Mouse (Mus musculus): Measurements from ENCODE around the gene Tnpo3. TPM values are rescaled to one million over a fixed set of nuclear protein-coding genes. Genes with fewer than 3 reads are reported as not detected.

Gene Tnpo3
- polyA plus RNA-seq (2012; rRNA removed) = 62.6 and 63.7 TPM in 2 replicates

- peak; percentile 90 for DNase-seq
- Histone ChIP-seq H3K4me3 (ENCODE audit: control insufficient read depth, insufficient read depth, low read length) (peak within 1 kb of the TSS; percentile 68), H3K36me3 (ENCODE audit: control insufficient read depth, insufficient read depth, low read length) (no peaks in the 10 kb centered on the region), H3K4me1 (replicated peaks; ENCODE audit: control insufficient read depth, insufficient read depth, low read length) (no peaks in the 10 kb centered on the region), H3K27me3 (ENCODE audit: control insufficient read depth, insufficient read depth, low read length) (no peaks in the 10 kb centered on the region), H3K27ac (ENCODE audit: control insufficient read depth, insufficient read depth, low read length) (peak within 1 kb of the TSS; percentile 71)
- under 1% methylated on average over 67 of the region's 67 CpGs for WGBS
- TF ChIP-seq CTCF (IDR thresholded peaks at IDR 0.05; ENCODE audit: borderline replicate concordance, control insufficient read depth, extremely low read depth, insufficient read depth, low read length, poor library complexity) (peak; percentile 53; the same call in 1 of the 2 replicates), POLR2A (IDR thresholded peaks at IDR 0.05; ENCODE audit: control insufficient read depth, extremely low read depth, insufficient read depth, low read length, poor library complexity) (no peak)
These were observed at the start of gene Tnpo3 for GRCm38 (mm10) chr6:29609111-29610019. Gene Tnpo3, minus strand, starts transcription at chr6:29609887.

GRCm38 (mm10) chr6:29658626-29659475 lies 49.2 kb upstream of the Tnpo3 start:
- Histone ChIP-seq H3K27me3 (ENCODE audit: control insufficient read depth, insufficient read depth, low read length) (no peaks in the 10 kb centered on the region), H3K4me3 (ENCODE audit: control insufficient read depth, insufficient read depth, low read length) (no peak overlapping the region), H3K4me1 (replicated peaks; ENCODE audit: control insufficient read depth, insufficient read depth, low read length) (no peaks in the 10 kb centered on the region), H3K36me3 (ENCODE audit: control insufficient read depth, insufficient read depth, low read length) (no peaks in the 10 kb centered on the region), H3K27ac (ENCODE audit: control insufficient read depth, insufficient read depth, low read length) (no peak overlapping the region)
- no peak for DNase-seq
- TF ChIP-seq POLR2A (IDR thresholded peaks at IDR 0.05; ENCODE audit: control insufficient read depth, extremely low read depth, insufficient read depth, low read length, poor library complexity) (no peak), CTCF (IDR thresholded peaks at IDR 0.05; ENCODE audit: borderline replicate concordance, control insufficient read depth, extremely low read depth, insufficient read depth, low read length, poor library complexity) (no peak)
- WGBS = 96% methylated on average over 3 of the region's 3 CpGs

- H3K27me3 ChIP-seq (ENCODE audit: control insufficient read depth, insufficient read depth, low read length) = no peaks in the 10 kb centered on the region
- no peaks in the 10 kb centered on the region for H3K4me1 ChIP-seq (replicated peaks; ENCODE audit: control insufficient read depth, insufficient read depth, low read length)
- H3K27ac ChIP-seq (ENCODE audit: control insufficient read depth, insufficient read depth, low read length) = no peak overlapping the region
- H3K4me3 ChIP-seq (ENCODE audit: control insufficient read depth, insufficient read depth, low read length) = no peak overlapping the region
- no peak for TF ChIP-seq CTCF (IDR thresholded peaks at IDR 0.05; ENCODE audit: borderline replicate concordance, control insufficient read depth, extremely low read depth, insufficient read depth, low read length, poor library complexity)
- no peak for TF ChIP-seq POLR2A (IDR thresholded peaks at IDR 0.05; ENCODE audit: control insufficient read depth, extremely low read depth, insufficient read depth, low read length, poor library complexity)
- H3K36me3 ChIP-seq (ENCODE audit: control insufficient read depth, insufficient read depth, low read length) = no peaks in the 10 kb centered on the region
- no peak for DNase-seq
These were observed 43.6 kb upstream of the Tnpo3 start for GRCm38 (mm10) chr6:29653271-29653670.

- 30% methylated on average over 10 of the region's 10 CpGs for WGBS
These were observed 40.5 kb upstream of the Tnpo3 start for GRCm38 (mm10) chr6:29650170-29650549.

GRCm38 (mm10) chr6:29649494-29650169 lies 39.9 kb upstream of the Tnpo3 start:
- H3K27ac ChIP-seq (ENCODE audit: control insufficient read depth, insufficient read depth, low read length) = no peak overlapping the region
- H3K36me3 ChIP-seq (ENCODE audit: control insufficient read depth, insufficient read depth, low read length) = no peaks in the 10 kb centered on the region
- no peaks in the 10 kb centered on the region for H3K27me3 ChIP-seq (ENCODE audit: control insufficient read depth, insufficient read depth, low read length)
- no peaks in the 10 kb centered on the region for H3K4me1 ChIP-seq (replicated peaks; ENCODE audit: control insufficient read depth, insufficient read depth, low read length)
- DNase-seq = peak; percentile 83
- H3K4me3 ChIP-seq (ENCODE audit: control insufficient read depth, insufficient read depth, low read length) = no peak overlapping the region
- TF ChIP-seq CTCF (IDR thresholded peaks at IDR 0.05; ENCODE audit: borderline replicate concordance, control insufficient read depth, extremely low read depth, insufficient read depth, low read length, poor library complexity) = no peak
- TF ChIP-seq POLR2A (IDR thresholded peaks at IDR 0.05; ENCODE audit: control insufficient read depth, extremely low read depth, insufficient read depth, low read length, poor library complexity) = no peak
- 33% methylated on average over 14 of the region's 14 CpGs for WGBS

More at GRCm38 (mm10) chr6:29650170-29650549, 40.5 kb upstream of the Tnpo3 start:
- no peak overlapping the region for H3K4me3 ChIP-seq (ENCODE audit: control insufficient read depth, insufficient read depth, low read length)
- DNase-seq = no peak
- no peak for TF ChIP-seq POLR2A (IDR thresholded peaks at IDR 0.05; ENCODE audit: control insufficient read depth, extremely low read depth, insufficient read depth, low read length, poor library complexity)
- TF ChIP-seq CTCF (IDR thresholded peaks at IDR 0.05; ENCODE audit: borderline replicate concordance, control insufficient read depth, extremely low read depth, insufficient read depth, low read length, poor library complexity) = no peak
- H3K36me3 ChIP-seq (ENCODE audit: control insufficient read depth, insufficient read depth, low read length) = no peaks in the 10 kb centered on the region
- no peaks in the 10 kb centered on the region for H3K4me1 ChIP-seq (replicated peaks; ENCODE audit: control insufficient read depth, insufficient read depth, low read length)
- H3K27me3 ChIP-seq (ENCODE audit: control insufficient read depth, insufficient read depth, low read length) = no peaks in the 10 kb centered on the region
- H3K27ac ChIP-seq (ENCODE audit: control insufficient read depth, insufficient read depth, low read length) = no peak overlapping the region

- WGBS = 95% methylated on average over 4 of the region's 4 CpGs
- Histone ChIP-seq H3K27me3 (ENCODE audit: control insufficient read depth, insufficient read depth, low read length) (no peaks in the 10 kb centered on the region), H3K36me3 (ENCODE audit: control insufficient read depth, insufficient read depth, low read length) (no peaks in the 10 kb centered on the region), H3K27ac (ENCODE audit: control insufficient read depth, insufficient read depth, low read length) (no peak overlapping the region), H3K4me1 (replicated peaks; ENCODE audit: control insufficient read depth, insufficient read depth, low read length) (no peaks in the 10 kb centered on the region), H3K4me3 (ENCODE audit: control insufficient read depth, insufficient read depth, low read length) (no peak overlapping the region)
- no peak for TF ChIP-seq CTCF (IDR thresholded peaks at IDR 0.05; ENCODE audit: borderline replicate concordance, control insufficient read depth, extremely low read depth, insufficient read depth, low read length, poor library complexity)
- no peak for TF ChIP-seq POLR2A (IDR thresholded peaks at IDR 0.05; ENCODE audit: control insufficient read depth, extremely low read depth, insufficient read depth, low read length, poor library complexity)
- DNase-seq = no peak
These were observed 32.1 kb upstream of the Tnpo3 start for GRCm38 (mm10) chr6:29641816-29642215.
